Mouse (Mus musculus) cerebellum, adult 8-10 months (tissue): ENCODE data around the gene Gpr18.

Source experiments
- DNase-seq: peaks from one replicate; pipeline ENCODE4 v3.0.0; 2022

Gpr18 gene

GRCm38 (mm10) chr14:121915621-121916020 is at the start of gene Gpr18:
TSS of gene Gpr18 (minus strand) at chr14:121915781.
- DNase-seq, result no peak

- DNase-seq, result no peak
Measured at GRCm38 (mm10) chr14:121964990-121965389, 49.4 kb upstream of the Gpr18 start, which contains the start of gene Gpr183. TSS of gene Gpr183 (minus strand) at chr14:121965195.

- DNase-seq, result no peak
Measured at GRCm38 (mm10) chr14:121963942-121964335, 48.4 kb upstream of the Gpr18 start.

GRCm38 (mm10) chr14:121963251-121963941 is 47.8 kb upstream of the Gpr18 start:
- DNase-seq, result no peak

- DNase-seq, result no peak
Measured at GRCm38 (mm10) chr14:121962128-121962890, 46.7 kb upstream of the Gpr18 start.

DNA sequence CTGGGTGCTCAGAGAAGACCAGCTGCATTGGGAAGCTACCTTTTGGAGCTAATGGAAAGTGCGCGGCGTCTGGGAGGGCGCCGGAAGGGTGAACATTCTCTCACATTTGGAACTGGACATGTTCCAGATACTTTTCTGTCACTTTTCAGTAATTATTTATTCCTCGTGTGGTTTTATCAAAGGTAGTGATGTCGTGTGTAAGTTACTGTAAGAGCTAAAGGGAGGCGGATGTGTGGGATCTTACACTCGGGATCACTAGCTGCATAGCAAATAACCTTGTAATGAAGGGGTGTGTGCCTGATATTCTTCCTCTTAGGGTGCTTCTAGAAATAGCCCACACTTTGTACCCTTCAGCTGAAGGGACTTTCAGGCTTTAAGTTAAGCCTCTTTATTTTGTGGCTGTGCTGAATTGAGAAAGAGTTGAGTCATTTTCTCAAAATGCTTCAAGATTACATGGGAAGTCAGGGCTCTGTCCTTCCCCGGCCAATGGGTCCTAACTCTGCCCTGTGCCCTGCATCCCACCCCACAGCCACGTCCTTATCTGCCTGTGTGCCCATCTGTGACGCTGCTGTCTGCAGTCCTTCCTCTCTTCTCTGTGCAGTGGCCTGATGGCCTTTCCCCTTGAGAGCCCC is 46.0 kb upstream of the Gpr18 start:
- DNase-seq, result no peak

- DNase-seq, result no peak
Measured at GRCm38 (mm10) chr14:121960997-121961396, 45.4 kb upstream of the Gpr18 start.

DNA sequence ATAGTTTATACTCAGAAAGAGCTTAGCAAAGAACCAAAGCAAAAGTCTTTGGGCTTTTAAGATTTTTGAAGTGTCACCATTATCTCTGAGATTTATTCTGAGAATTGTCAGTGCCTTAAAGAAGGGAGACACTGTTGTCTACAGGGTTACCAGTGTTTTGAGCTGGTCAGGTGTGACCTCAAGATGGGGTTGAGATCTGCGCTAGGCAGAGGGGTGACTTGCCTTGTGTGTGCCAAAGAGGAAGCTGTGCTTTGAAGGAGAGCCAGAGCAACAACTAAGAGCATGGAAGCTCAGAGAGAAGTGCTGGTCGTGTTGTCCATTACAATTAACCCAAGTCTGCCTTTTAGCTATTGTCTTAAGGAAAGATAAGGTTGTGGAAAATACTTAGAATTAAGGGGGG is 45.0 kb upstream of the Gpr18 start:
- DNase-seq, result no peak

DNA sequence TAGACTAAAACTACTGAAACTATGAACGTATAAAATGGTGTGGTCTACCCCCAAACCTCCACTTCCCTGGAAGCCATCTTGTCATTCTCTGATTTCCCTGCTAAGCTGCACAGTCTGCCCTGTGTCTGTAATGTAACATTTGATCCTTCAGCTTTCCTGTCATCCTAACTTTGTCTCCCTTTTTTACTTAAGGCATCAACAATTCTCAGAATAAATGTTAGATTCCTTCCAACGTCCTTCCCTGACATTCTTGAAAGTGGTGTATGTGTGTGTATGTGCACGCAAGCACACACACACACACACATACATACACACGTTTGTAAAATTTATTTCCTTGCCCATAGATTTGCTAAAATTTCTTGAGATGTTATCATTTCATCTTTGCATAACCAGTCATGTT is 44.5 kb upstream of the Gpr18 start:
- no peak for DNase-seq

GRCm38 (mm10) chr14:121959538-121959980 is 44.0 kb upstream of the Gpr18 start:
- no peak for DNase-seq

DNA sequence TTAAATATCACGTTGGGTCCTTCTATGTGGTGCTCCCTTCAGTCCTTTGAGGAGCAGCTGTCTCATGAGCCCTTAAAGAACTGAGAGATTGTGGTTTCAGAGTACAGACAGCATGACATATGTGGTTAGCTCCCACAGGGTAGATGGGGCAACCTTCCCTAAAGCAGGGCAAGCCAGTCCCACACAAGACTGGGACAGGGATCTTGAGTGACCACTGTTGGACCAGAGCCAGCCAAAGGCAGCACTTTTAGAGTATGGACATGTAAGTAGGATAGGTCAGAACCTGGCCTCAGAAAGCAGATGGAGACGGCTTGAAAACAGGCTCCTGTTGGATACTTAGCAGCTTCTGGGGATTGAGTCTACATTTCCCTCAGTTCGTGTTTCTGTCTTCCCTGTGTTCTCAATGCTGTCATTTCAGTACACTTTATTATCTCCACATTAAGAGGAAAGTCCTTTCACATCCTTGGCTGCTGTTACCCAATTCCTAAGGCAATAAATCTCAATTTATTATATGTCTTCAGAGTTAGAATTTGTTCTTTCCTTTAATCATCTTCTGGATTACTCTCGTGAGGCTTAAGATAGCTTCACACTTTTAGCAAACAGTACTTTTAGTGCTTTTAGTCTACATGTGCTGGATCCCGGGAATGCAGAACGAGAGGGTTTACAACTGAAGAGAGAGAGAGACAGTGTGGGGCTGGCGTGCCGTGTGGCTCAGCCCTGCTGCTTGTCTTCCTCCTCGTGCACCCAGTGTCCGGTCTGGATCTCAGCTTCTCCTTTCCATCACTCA is 43.4 kb upstream of the Gpr18 start:
- DNase-seq, result no peak

DNA sequence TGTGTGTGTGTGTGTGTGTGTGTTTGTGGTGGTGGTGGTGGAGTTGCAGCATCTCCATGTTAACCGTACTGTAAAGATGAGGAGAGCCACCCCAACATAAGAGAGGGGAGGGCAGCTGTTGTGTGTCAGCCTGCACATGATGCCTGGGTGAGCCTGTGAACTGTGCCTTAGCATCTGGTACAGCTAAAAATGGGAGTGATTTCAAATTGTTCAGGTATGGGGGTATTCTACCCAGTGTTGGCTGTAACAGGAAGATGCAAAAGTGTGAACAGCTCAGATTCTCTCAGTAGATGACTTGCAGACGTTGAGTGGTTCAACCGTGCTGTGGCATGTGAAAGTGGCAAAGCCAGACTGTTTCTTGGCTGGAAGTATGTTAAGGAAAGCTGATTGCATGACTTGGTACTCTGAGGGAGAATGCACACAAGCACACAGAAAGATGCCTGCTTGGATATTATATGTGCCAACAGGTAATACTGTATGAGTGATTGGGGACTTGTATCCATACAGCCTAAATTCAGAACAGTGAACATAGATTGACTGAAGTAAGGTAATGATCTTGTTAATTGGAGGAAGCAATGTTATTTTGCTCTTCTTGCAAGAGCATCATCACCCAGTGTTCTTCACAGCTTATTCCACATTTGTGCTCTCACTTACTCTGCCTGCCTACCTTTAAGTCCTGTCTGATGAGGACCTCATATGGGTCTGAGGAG is 42.6 kb upstream of the Gpr18 start:
- DNase-seq, result no peak

DNA sequence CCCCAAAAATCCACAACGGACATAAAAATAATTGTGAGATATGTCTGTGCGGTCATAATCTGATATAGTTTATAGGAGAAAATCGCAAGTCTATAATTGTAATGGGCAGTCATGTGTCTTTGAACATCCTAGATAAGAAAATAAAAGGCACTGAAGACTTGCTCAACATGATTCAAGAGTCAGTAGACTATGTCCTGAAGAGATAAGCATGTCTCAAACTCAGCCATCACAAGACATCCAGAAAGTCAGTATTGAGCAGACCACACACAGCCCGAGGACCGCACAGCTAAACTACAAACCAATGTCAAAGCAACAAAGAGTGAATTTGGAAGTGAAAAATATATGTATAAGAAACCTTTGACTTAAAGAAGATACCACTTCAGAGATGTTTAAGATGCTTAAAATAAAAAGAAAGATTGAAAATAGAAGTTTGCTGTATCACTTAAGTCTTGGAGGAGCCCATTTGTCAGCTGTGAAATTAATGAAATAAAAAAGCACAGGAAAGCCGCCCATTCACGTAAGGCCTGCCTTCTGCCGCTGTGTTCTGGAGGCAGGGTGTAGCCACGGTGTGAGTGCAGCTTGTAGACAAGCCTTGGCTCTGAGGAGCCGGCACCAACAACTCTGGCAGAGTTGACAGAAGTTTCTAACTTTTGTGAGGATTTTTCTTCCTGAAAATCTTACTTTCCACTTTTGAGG is 41.7 kb upstream of the Gpr18 start:
- DNase-seq, result no peak

DNA sequence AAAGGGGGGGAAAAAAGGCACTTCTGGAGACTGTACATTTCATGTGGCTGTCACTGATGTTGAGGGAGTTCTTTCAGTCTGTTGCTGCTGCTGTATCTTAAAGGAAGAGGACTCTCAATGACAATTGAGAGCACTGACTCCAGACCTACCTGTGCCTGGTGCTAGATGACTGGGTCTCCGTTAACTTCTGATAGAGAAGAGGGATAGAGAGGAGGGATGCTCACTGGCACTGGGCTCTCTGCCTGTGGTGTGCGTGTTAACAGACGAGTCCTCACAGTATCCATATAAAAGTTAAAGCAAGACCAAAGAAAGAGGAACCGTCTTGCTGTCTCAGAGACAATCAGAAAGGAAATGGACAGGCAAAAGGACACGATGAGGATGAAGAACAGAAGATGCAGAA is 40.7 kb upstream of the Gpr18 start:
- no peak for DNase-seq

DNA sequence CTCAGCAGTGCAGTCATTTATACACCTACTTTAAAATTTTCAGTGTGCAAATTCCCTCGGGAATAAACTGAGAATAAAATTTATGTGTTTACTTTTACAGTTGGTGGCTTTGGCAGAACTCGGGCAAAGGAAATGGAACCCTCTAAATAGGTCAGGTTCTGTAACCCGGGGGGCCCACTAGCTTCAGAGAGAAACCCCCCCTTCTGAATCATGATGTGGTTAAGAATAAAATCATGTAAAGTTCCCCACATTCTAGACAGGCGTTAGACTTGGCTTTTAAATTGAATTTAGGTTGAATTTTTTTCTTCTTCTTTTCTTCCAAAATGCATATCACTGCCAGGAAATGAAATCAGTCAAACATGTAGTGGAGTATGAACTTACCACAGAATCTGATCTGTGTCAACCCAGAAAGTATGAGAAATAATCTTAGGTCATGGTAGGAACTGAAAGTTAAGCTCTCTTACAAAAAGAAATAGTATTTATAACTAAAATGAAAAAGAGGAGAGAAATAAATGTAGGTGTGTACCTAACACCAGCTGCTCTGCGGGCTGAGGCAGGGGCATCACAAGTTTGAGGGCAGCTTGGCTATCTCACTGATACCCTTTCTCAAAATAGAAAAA is 39.7 kb upstream of the Gpr18 start:
- no peak for DNase-seq

DNA sequence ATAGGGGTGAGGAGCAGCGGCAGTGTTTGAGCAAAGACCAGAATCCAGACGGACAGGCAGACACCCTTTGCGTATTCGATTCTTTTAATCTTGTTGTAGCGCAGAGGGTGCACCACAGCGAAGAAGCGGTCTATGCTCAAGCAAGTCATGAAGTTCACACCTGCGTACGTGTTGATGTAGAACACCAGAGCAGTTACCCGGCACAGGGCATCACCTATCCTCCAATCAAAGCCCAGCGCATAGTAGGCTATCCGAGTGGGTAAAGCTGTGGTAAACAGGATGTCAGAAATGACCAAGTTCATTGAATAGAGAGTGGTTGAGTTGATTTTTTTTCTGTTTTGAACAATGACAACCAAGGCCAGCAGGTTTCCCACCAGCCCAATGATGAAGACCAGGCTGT is 39.0 kb upstream of the Gpr18 start:
- no peak for DNase-seq

DNA sequence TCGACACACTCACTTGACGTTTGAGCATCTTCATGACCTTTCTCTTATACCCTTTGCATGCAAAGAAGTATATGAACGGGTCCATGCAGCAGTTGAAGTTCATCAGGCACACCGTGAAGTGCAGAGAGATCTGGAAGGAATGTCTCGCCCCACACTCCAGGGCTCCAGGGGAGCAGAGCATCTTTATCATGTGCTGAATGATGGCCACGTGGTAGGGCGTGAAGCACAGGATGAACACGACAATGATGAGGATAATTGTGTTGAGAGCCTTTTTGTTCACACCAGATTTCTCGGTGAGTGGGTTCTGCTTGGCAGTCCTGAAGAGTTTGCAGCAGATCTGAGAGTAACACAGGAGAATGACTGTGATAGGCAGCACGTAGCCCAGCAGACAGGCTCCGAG is 38.5 kb upstream of the Gpr18 start:
- no peak for DNase-seq

DNA sequence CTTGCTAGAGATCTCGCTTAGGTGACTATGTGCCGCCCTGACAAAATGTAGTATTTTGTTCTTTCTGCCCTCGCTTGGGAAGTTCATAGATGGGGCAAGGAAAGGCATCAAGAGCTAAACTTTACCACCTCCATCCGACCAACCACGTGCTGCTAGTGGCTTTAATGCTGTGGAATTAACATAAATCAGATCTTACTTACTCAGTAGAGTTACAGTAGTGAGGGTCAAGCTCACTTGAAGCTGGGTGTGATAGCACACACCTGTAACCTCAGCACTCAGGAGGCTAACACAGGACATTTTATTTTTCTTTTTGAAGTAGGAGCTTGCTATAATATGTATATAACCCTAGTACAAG is 36.4 kb upstream of the Gpr18 start:
- DNase-seq, result no peak

DNA sequence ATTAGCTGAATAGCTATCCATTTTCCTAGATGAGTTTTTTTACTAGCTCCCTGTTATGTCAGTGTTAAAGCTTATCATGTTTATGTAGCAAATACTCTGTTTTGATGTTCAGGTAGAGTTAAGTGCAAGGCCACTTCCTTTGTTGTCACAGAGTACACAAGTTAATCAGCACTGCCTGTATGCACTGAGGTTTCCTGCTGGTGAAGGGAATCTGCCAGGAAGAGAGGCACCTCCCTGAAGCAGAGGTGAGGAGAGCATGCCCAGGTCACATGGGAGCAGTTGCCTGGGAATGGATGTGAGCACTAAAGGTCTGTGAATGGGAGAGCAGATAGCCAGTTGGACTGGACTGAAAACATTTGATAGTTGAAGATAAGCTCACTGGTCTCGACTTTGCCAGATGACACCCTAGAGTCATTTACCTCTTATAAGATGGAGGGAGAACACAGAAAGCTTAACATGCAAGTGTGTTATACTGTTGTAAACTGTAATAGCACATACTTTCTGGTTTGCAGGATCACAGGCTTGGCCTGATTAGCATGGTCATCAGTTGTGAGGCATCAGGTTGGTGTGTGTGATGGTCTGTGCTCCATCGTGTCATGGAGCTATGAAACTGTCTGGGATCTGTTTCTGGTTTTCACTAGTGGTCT is 35.9 kb upstream of the Gpr18 start:
- no peak for DNase-seq

DNA sequence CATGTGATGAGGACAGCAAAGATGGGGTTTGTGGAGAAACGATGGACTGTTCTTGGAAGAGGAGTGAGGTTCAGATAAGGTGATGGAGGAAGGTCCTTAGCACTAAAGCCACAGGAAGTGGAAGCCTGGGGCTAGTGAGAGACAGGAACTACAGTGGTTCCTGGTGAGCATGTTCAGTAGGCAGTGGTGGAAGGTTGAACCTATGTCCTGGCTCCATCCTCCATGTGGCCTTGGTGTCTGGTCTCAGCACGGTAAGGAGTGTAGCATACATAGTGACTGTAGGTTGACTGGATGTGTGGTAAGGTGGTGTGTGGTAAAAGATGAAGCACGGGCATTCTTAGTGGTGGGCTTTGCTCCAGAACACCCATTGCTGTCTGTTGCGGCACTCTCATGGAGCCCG is 34.3 kb upstream of the Gpr18 start:
- DNase-seq, result no peak

GRCm38 (mm10) chr14:121949436-121949835 is 33.9 kb upstream of the Gpr18 start:
- no peak for DNase-seq
